Mouse (Mus musculus): ENCODE data around the gene Itgb7. TPM values are rescaled to one million over a fixed set of nuclear protein-coding genes. Genes with fewer than 3 reads are reported as not detected.

Itgb7 gene
- total RNA-seq, 2 experiments from 2014 or later, result 1.8 to 2.2 TPM

- no peak for DNase-seq
Observed at GRCm38 (mm10) chr15:102192271-102192812, 39.4 kb downstream of the Itgb7 start.

GRCm38 (mm10) chr15:102191699-102192098 lies 40.0 kb downstream of the Itgb7 start:
- DNase-seq, result no peak

GRCm38 (mm10) chr15:102188883-102189282 lies 42.9 kb downstream of the Itgb7 start:
- DNase-seq, result no peak

- DNase-seq, result no peak
Observed at GRCm38 (mm10) chr15:102188096-102188495, 43.6 kb downstream of the Itgb7 start.

- no peak for DNase-seq
Observed at GRCm38 (mm10) chr15:102186239-102186638, 45.5 kb downstream of the Itgb7 start.

- DNase-seq, result no peak
Observed at GRCm38 (mm10) chr15:102183076-102183475, 48.7 kb downstream of the Itgb7 start.

GRCm38 (mm10) chr15:102179924-102180323 lies 51.8 kb downstream of the Itgb7 start:
- no peak for DNase-seq

GRCm38 (mm10) chr15:102179106-102179505 lies 52.6 kb downstream of the Itgb7 start:
- DNase-seq, result no peak

GRCm38 (mm10) chr15:102178279-102178678 lies 53.5 kb downstream of the Itgb7 start:
- peak; percentile 69 to 78 for DNase-seq

- no peak for DNase-seq
Observed at GRCm38 (mm10) chr15:102177417-102177816, 54.3 kb downstream of the Itgb7 start.

- DNase-seq, result no peak
Observed at GRCm38 (mm10) chr15:102176571-102177316, 55.0 kb downstream of the Itgb7 start.

GRCm38 (mm10) chr15:102175736-102176319 lies 55.9 kb downstream of the Itgb7 start:
- DNase-seq, result no peak

- no peak for DNase-seq
Observed at GRCm38 (mm10) chr15:102173581-102173980, 58.2 kb downstream of the Itgb7 start.

GRCm38 (mm10) chr15:102169064-102169463 lies 62.7 kb downstream of the Itgb7 start:
- no peak for DNase-seq

- no peak for DNase-seq
Observed at GRCm38 (mm10) chr15:102167620-102168021, 64.1 kb downstream of the Itgb7 start.

Other genes starting within 250 kb of the Itgb7 start
- gene Krt8, start 227.5 kb downstream of the Itgb7 start, total RNA-seq (2021), result under 1 TPM in 1 of 2 experiments, not detected in 1; 0.18 TPM
- under 1 TPM in 1 of 2 experiments, not detected in 1; 0.71 TPM for gene Krt18, start 203.8 kb downstream of the Itgb7 start, total RNA-seq (2021)
- gene Eif4b, start 158.2 kb downstream of the Itgb7 start, total RNA-seq (2021), result 100 to 1,000 TPM; 179 to 182 TPM
- 10 to 100 TPM; 10.7 to 22.0 TPM for gene Tns2, start 131.5 kb downstream of the Itgb7 start, total RNA-seq (2021)
- gene Spryd3, start 95.7 kb downstream of the Itgb7 start, total RNA-seq (2021), result 100 to 1,000 TPM; 141 to 151 TPM
- 1 to 10 TPM; 8.2 to 8.9 TPM for gene Igfbp6, start 87.6 kb downstream of the Itgb7 start, total RNA-seq (2021)
- gene Soat2, start 81.4 kb downstream of the Itgb7 start, total RNA-seq (2021), result under 1 TPM in 1 of 2 experiments, not detected in 1; 0.23 TPM
- gene Zfp740, start 28.7 kb downstream of the Itgb7 start, total RNA-seq (2021), result 10 to 100 TPM; 68.8 to 69.4 TPM
- gene Csad, start 27.2 kb downstream of the Itgb7 start, total RNA-seq (2021), result 10 to 100 TPM; 37.1 to 39.5 TPM
- gene Rarg, start 25.6 kb upstream of the Itgb7 start, total RNA-seq (2021), result 1 to 10 TPM; 8.3 to 10.0 TPM
- gene Gm9918, start 38.6 kb upstream of the Itgb7 start, total RNA-seq (2021), result not detected
- gene Mfsd5, start 47.5 kb upstream of the Itgb7 start, total RNA-seq (2021), result 10 to 100 TPM; 33.9 to 37.3 TPM
- 1 to 10 TPM; 1.4 to 1.8 TPM for gene Espl1, start 64.3 kb upstream of the Itgb7 start, total RNA-seq (2021)
- 100 to 1,000 TPM; 400 to 436 TPM for gene Pfdn5, start 94.2 kb upstream of the Itgb7 start, total RNA-seq (2021)
- gene Myg1, start 99.8 kb upstream of the Itgb7 start, total RNA-seq (2021), result 10 to 100 TPM; 65.9 to 69.8 TPM
- 10 to 100 TPM; 21.4 to 24.2 TPM for gene Aaas, start 118.8 kb upstream of the Itgb7 start, total RNA-seq (2021)
- gene Sp7, start 135.2 kb upstream of the Itgb7 start, total RNA-seq (2021), result under 1 TPM; 0.38 to 0.57 TPM
- gene Sp1, start 174.2 kb upstream of the Itgb7 start, total RNA-seq (2021), result 10 to 100 TPM; 22.4 to 23.1 TPM
- under 1 TPM; 0.42 to 0.51 TPM for gene Amhr2, start 213.4 kb upstream of the Itgb7 start, total RNA-seq (2021)
- gene Prr13, start 227.1 kb upstream of the Itgb7 start, total RNA-seq (2021), result 10 to 100 TPM; 40.6 to 41.0 TPM
- 100 to 1,000 TPM; 448 to 513 TPM for gene Pcbp2, start 238.6 kb upstream of the Itgb7 start, total RNA-seq (2021)